Mouse (Mus musculus): ENCODE results near the gene Eps8l2. TPM values are rescaled to one million over a fixed set of nuclear protein-coding genes. Genes with fewer than 3 reads are reported as not detected.
"Not testable (repeated sequence)": the region's sequence is repeated elsewhere in the genome, so short reads cannot be mapped to it uniquely, and the experiment has no call there.

The Eps8l2 gene
- total RNA-seq, 4 experiments from 2014 or later = 3.6 to 7.2 (median 6.4) TPM

GRCm38 (mm10) chr7:141405466-141405865, 66.8 kb downstream of the Eps8l2 start:
- no peak for DNase-seq (ENCODE audit: low spot score in 2 of 2)

- not testable (repeated sequence) for DNase-seq (ENCODE audit: low spot score in 2 of 2)
These were observed 69.0 kb downstream of the Eps8l2 start for GRCm38 (mm10) chr7:141407670-141408069.

GRCm38 (mm10) chr7:141408833-141409232, 70.2 kb downstream of the Eps8l2 start:
- peak; percentile 66 to 87 for DNase-seq (ENCODE audit: low spot score in 2 of 2)

GRCm38 (mm10) chr7:141410631-141411030, 72.0 kb downstream of the Eps8l2 start:
- no peak for DNase-seq (ENCODE audit: low spot score in 2 of 2)

GRCm38 (mm10) chr7:141411667-141412066, 73.0 kb downstream of the Eps8l2 start:
- DNase-seq (ENCODE audit: low spot score in 2 of 2) = no peak

Other genes with a start within 250 kb of the Eps8l2 start
- gene Sigirr, start 238.3 kb upstream of the Eps8l2 start, total RNA-seq (2022) = 1 to 10 TPM; 2.6 to 3.1 (median 2.9) TPM
- gene Ano9, start 221.1 kb upstream of the Eps8l2 start, total RNA-seq (2022) = not detected
- 10 to 100 TPM; 39.5 to 57.5 (median 54.0) TPM for gene Ptdss2, start 216.5 kb upstream of the Eps8l2 start, total RNA-seq (2022)
- gene Rnh1, start 166.0 kb upstream of the Eps8l2 start, total RNA-seq (2022) = 10 to 100 TPM; 37.5 to 49.4 (median 42.2) TPM
- 100 to 1,000 TPM; 181 to 211 (median 191) TPM for gene Hras, start 144.9 kb upstream of the Eps8l2 start, total RNA-seq (2022)
- gene Lrrc56, start 144.7 kb upstream of the Eps8l2 start, total RNA-seq (2022) = 1 to 10 TPM; 3.6 to 5.6 (median 5.1) TPM
- not detected for gene Lmntd2, start 124.8 kb upstream of the Eps8l2 start, total RNA-seq (2022)
- 1 to 10 TPM in 2 of 4 experiments, under 1 TPM in 2; 0.71 to 2.0 (median 1.00) TPM for gene Rassf7, start 123.0 kb upstream of the Eps8l2 start, total RNA-seq (2022)
- 10 to 100 TPM; 68.4 to 95.2 (median 79.3) TPM for gene Phrf1, start 110.1 kb upstream of the Eps8l2 start, total RNA-seq (2022)
- gene Irf7, start 72.4 kb upstream of the Eps8l2 start, total RNA-seq (2022) = 1 to 10 TPM in 2 of 4 experiments, under 1 TPM in 2; 0.85 to 3.8 (median 2.0) TPM
- gene Cdhr5, start 62.1 kb upstream of the Eps8l2 start, total RNA-seq (2022) = not detected
- gene Sct, start 59.7 kb upstream of the Eps8l2 start, total RNA-seq (2022) = not detected
- under 1 TPM in 1 of 4 experiments, not detected in 3; 0.27 TPM for gene Drd4, start 46.9 kb upstream of the Eps8l2 start, total RNA-seq (2022)
- gene Deaf1, start 11.2 kb upstream of the Eps8l2 start, total RNA-seq (2022) = 10 to 100 TPM; 67.9 to 84.7 (median 78.5) TPM
- 10 to 100 TPM; 32.4 to 36.5 (median 34.7) TPM for gene Tmem80, start 11.1 kb upstream of the Eps8l2 start, total RNA-seq (2022)
- gene Taldo1, start 53.3 kb downstream of the Eps8l2 start, total RNA-seq (2022) = 100 to 1,000 TPM; 107 to 127 (median 116) TPM
- gene Gatd1, start 75.3 kb downstream of the Eps8l2 start, total RNA-seq (2022) = 10 to 100 TPM; 36.8 to 41.3 (median 38.6) TPM
- gene Cend1, start 90.6 kb downstream of the Eps8l2 start, total RNA-seq (2022) = 100 to 1,000 TPM; 248 to 286 (median 272) TPM
- gene Slc25a22, start 99.0 kb downstream of the Eps8l2 start, total RNA-seq (2022) = 100 to 1,000 TPM; 295 to 343 (median 318) TPM
- 1 to 10 TPM; 1.1 to 2.0 (median 1.5) TPM for gene Pidd1, start 105.1 kb downstream of the Eps8l2 start, total RNA-seq (2022)
- 100 to 1,000 TPM; 490 to 734 (median 578) TPM for gene Rplp2, start 108.5 kb downstream of the Eps8l2 start, total RNA-seq (2022)
- gene Pnpla2, start 116.3 kb downstream of the Eps8l2 start, total RNA-seq (2022) = 10 to 100 TPM; 23.0 to 31.8 (median 24.3) TPM
- gene Cracr2b, start 122.2 kb downstream of the Eps8l2 start, total RNA-seq (2022) = 1 to 10 TPM; 4.0 to 5.8 (median 4.9) TPM
- 10 to 100 TPM; 27.3 to 42.2 (median 32.0) TPM for gene Cd151, start 128.5 kb downstream of the Eps8l2 start, total RNA-seq (2022)
- 10 to 100 TPM; 32.4 to 40.6 (median 35.1) TPM for gene Polr2l, start 136.3 kb downstream of the Eps8l2 start, total RNA-seq (2022)
- gene Tspan4, start 136.4 kb downstream of the Eps8l2 start, total RNA-seq (2022) = 10 to 100 TPM; 14.7 to 38.7 (median 26.7) TPM
- 10 to 100 TPM; 74.8 to 80.6 (median 76.0) TPM for gene Chid1, start 201.0 kb downstream of the Eps8l2 start, total RNA-seq (2022)
- gene Ap2a2, start 223.3 kb downstream of the Eps8l2 start, total RNA-seq (2022) = 100 to 1,000 TPM; 217 to 253 (median 230) TPM

All from layer of hippocampus, adult 8-10 months (tissue).